26 mouse cellular contexts compared by ENCODE assay signal in the genomic region with DNA sequence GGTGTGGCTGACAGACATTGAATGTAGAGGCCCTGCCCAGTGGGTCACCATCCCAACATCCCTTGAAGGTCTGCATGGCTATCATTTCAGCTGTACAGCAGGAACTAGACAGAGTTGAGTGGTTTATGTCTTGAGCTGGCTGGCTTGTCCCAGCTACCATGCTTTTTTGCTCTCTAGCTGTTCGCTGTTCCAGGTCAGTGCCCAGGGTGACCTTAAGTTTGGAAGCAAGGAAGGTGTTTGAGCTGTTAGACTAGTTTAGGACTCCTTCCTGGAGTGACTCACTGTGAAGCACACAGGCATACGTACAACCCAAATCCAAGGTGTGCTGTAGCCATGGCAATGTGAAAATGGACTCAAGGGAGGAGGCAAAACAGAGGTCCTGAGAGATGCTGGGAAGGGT. TPM values are rescaled to one million over a fixed set of nuclear protein-coding genes. Genes with fewer than 3 reads are reported as not detected.
DNase-seq lines count a peak whose midpoint lies in the region; ATAC-seq lines count a peak whose summit lies in the region.
"Had no signal": no experiment of that assay in that cellular context is flagged by ENCODE, and none has a peak within 500 bp of the region (broad histone marks: within the 10 kb centered on the region; RNA-seq: fewer than 3 reads in every experiment).

No protein-coding gene starts in this region.

- no peak overlapping the region for H3K4me2 ChIP-seq in kidney, embryonic 16.5 days (replicated peaks; ENCODE audit: low read depth, low read length)
- no peak overlapping the region for H3K4me2 ChIP-seq in kidney, embryonic 15.5 days
- H3K4me2 ChIP-seq in kidney, embryonic 14.5 days (replicated peaks; ENCODE audit: low read depth, low read length) = no peak overlapping the region
- H3K4me2 ChIP-seq: embryonic facial prominence, embryonic 13.5 days; embryonic facial prominence, embryonic 15.5 days; forebrain, embryonic 12.5 days had no signal

- 84% methylated on average over 2 of the region's 2 CpGs for WGBS in kidney, embryonic 16.5 days
- 70% methylated on average over 2 of the region's 2 CpGs for WGBS in kidney, embryonic 15.5 days
- WGBS in kidney, embryonic 14.5 days = 78% methylated on average over 2 of the region's 2 CpGs

- DNase-seq in kidney, adult 11 months = peak; percentile 33
- peak; percentile 34 to 42 for DNase-seq in kidney, postnatal 36 days
- no peak for DNase-seq in kidney, postnatal 14 days
- DNase-seq: adrenal gland, adult 2 months; adrenal gland, postnatal 10 days; adrenal gland, postnatal 25 days; B cell, adult 2 months; cerebellum, adult 11 months; cerebellum, adult 18-20 months; cerebellum, adult 8-10 months; cerebellum, adult 9-11 months; cerebellum, postnatal 36 days; embryo, embryonic 11 days had no signal

- ATAC-seq in kidney, embryonic 16.5 days (ENCODE audit: low FRiP score, low TSS enrichment) = no peak
- ATAC-seq in kidney, embryonic 15.5 days (replicated peaks; ENCODE audit: low FRiP score) = no peak
- no peak for ATAC-seq in kidney, embryonic 14.5 days (ENCODE audit: low FRiP score, low TSS enrichment)
- ATAC-seq: CD4-positive, CD25-positive, alpha-beta regulatory T cell, adult 4 months; forebrain, embryonic 14.5 days; forebrain, embryonic 16.5 days had no signal

- H3K4me3 ChIP-seq in kidney, embryonic 16.5 days (ENCODE audit: low read length) = no peak overlapping the region
- no peak overlapping the region for H3K4me3 ChIP-seq in kidney, embryonic 15.5 days (replicated peaks)
- H3K4me3 ChIP-seq in kidney, embryonic 14.5 days (ENCODE audit: low read length) = no peak overlapping the region
- H3K4me3 ChIP-seq: embryonic facial prominence, embryonic 13.5 days; embryonic facial prominence, embryonic 15.5 days; erythroblast, embryonic 14.5 days; forebrain, embryonic 10.5 days; forebrain, embryonic 12.5 days had no signal

- no peaks in the 10 kb centered on the region for H3K9me3 ChIP-seq in kidney, embryonic 16.5 days (ENCODE audit: low read length)
- H3K9me3 ChIP-seq in kidney, embryonic 15.5 days (replicated peaks) = no peaks in the 10 kb centered on the region
- no peaks in the 10 kb centered on the region for H3K9me3 ChIP-seq in kidney, embryonic 14.5 days (ENCODE audit: control insufficient read depth, low read length)
- H3K9me3 ChIP-seq: embryonic facial prominence, embryonic 13.5 days; embryonic facial prominence, embryonic 15.5 days; forebrain, embryonic 10.5 days; forebrain, embryonic 12.5 days had no signal

- H3K27ac ChIP-seq in kidney, embryonic 16.5 days (ENCODE audit: low read length) = no peak overlapping the region
- H3K27ac ChIP-seq in kidney, embryonic 15.5 days = 0 out of 2 replicates have a peak overlapping the region, but pooled peaks have one; percentile 19
- no peak overlapping the region for H3K27ac ChIP-seq in kidney, embryonic 14.5 days (ENCODE audit: low read depth, low read length)
- H3K27ac ChIP-seq: embryonic facial prominence, embryonic 13.5 days; embryonic facial prominence, embryonic 15.5 days; forebrain, embryonic 10.5 days; forebrain, embryonic 12.5 days had no signal

- no peaks in the 10 kb centered on the region for H3K4me1 ChIP-seq in kidney, embryonic 16.5 days (ENCODE audit: insufficient read depth, low read length)
- H3K4me1 ChIP-seq in kidney, embryonic 15.5 days = peaks cover 12% of the 10 kb centered on the region
- H3K4me1 ChIP-seq in kidney, embryonic 14.5 days (ENCODE audit: control insufficient read depth, insufficient read depth, low read length) = peaks cover 19% of the 10 kb centered on the region; the same call in 1 of the 2 replicates

- H3K27me3 ChIP-seq in kidney, embryonic 16.5 days (ENCODE audit: insufficient read depth, low read length) = no peaks in the 10 kb centered on the region
- H3K27me3 ChIP-seq in kidney, embryonic 15.5 days = no peaks in the 10 kb centered on the region
- H3K27me3 ChIP-seq in kidney, embryonic 14.5 days (ENCODE audit: control insufficient read depth, insufficient read depth, low read length) = no peaks in the 10 kb centered on the region
- H3K27me3 ChIP-seq: CH12.LX; embryonic facial prominence, embryonic 13.5 days; embryonic facial prominence, embryonic 15.5 days; forebrain, embryonic 12.5 days had no signal

- H3K36me3 ChIP-seq in kidney, embryonic 16.5 days (ENCODE audit: insufficient read depth, low read length) = no peaks in the 10 kb centered on the region
- H3K36me3 ChIP-seq in kidney, embryonic 15.5 days = no peaks in the 10 kb centered on the region
- H3K36me3 ChIP-seq in kidney, embryonic 14.5 days (ENCODE audit: control insufficient read depth, insufficient read depth, low read length) = no peaks in the 10 kb centered on the region
- H3K36me3 ChIP-seq: embryonic facial prominence, embryonic 13.5 days; embryonic facial prominence, embryonic 15.5 days; forebrain, embryonic 10.5 days; forebrain, embryonic 12.5 days had no signal

- H3K9ac ChIP-seq in kidney, embryonic 16.5 days (replicated peaks; ENCODE audit: low read length) = no peak overlapping the region
- no peak overlapping the region for H3K9ac ChIP-seq in kidney, embryonic 15.5 days
- no peak overlapping the region for H3K9ac ChIP-seq in kidney, embryonic 14.5 days (ENCODE audit: low read depth, low read length)
- H3K9ac ChIP-seq: embryonic facial prominence, embryonic 13.5 days; embryonic facial prominence, embryonic 15.5 days; forebrain, embryonic 12.5 days had no signal

RNA-seq across cellular contexts. Expression of gene Glrp1, which starts 41.5 kb away (rescaled TPM):
- polyA plus RNA-seq in kidney, embryonic 16.5 days (2015; fragmentation: Nextera tagmentation; extraction: Ambion mirVana) = not detected in 2 replicates
- polyA plus RNA-seq in kidney, embryonic 15.5 days (2015; fragmentation: Nextera tagmentation; extraction: Ambion mirVana) = not detected in 2 replicates
- 0.11 TPM in 1 of 2 replicates, not detected in the other for polyA plus RNA-seq in kidney, embryonic 14.5 days (2014; fragmentation: Nextera tagmentation; extraction: Ambion mirVana)
- polyA plus RNA-seq: adrenal gland, adult 2 months; CD4-positive, CD25-positive, alpha-beta regulatory T cell, adult 4 months; embryonic facial prominence, embryonic 11.5 days; embryonic facial prominence, embryonic 13.5 days; erythroblast, embryonic 14.5 days; forebrain, embryonic 10.5 days; forebrain, embryonic 12.5 days; forebrain, embryonic 14.5 days; forebrain, embryonic 16.5 days had no signal
